Mouse (Mus musculus): Measurements from ENCODE around the gene Pla2g12b.

DNA sequence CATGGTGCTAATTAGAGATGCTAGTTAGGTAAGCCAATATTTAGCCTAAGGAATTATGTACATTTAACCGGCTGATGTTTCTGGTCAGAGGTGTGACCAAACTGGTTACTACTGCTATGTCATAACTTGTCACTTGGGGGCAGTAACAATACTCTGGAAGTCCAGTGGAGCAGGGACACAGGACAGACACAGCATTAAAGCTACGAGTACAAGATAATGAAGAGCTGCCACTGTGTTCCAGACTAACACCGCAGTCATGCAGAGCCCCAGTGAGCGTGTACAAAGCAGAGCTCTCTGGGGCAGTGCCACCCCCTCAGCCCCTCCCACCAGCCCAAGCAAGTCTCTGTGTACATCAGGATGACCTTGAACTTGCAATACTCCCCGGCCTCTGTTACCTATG, 48.4 kb downstream of the Pla2g12b start:
- TF ChIP-seq CTCF (IDR thresholded peaks at IDR 0.05; ENCODE audit: borderline replicate concordance, insufficient read depth, low read depth, low read length) (peak; percentile 54; the same call in 1 of the 2 replicates), POLR2A (IDR thresholded peaks at IDR 0.05; ENCODE audit: borderline replicate concordance, insufficient read depth, low read length) (no peak)
